Mouse (Mus musculus) embryonic facial prominence, embryonic 10.5 days (tissue): ENCODE results near the gene Map3k7. TPM values are rescaled to one million over a fixed set of nuclear protein-coding genes. Genes with fewer than 3 reads are reported as not detected.

Source experiments
- DNase-seq: peaks from one replicate; pipeline ENCODE4 v3.0.0-alpha.2; 2017; ENCODE audit warnings: low spot score
- H3K27ac ChIP-seq: fragments of 300-500 bp; sonication (generic); replicated peaks from 2 replicates; pipeline ENCODE4 v1.5.1; 2016; ENCODE audit warnings: mild to moderate bottlenecking
- H3K27me3 ChIP-seq: fragments of 300-500 bp; sonication (generic); replicated peaks from 2 replicates; pipeline ENCODE4 v1.6.1; 2016; ENCODE audit warnings: low read depth, mild to moderate bottlenecking; ENCODE audit not compliant: poor library complexity, severe bottlenecking
- H3K36me3 ChIP-seq: fragments of 300-500 bp; sonication (generic); replicated peaks from 2 replicates; pipeline ENCODE4 v1.6.1; 2016; ENCODE audit warnings: mild to moderate bottlenecking, moderate library complexity
- H3K4me1 ChIP-seq: fragments of 300-500 bp; sonication (generic); 2 replicates; pipeline ENCODE4 v1.6.1; 2016
- H3K4me3 ChIP-seq: fragments of 300-500 bp; sonication (generic); 2 replicates; pipeline ENCODE4 v1.5.1; 2016; ENCODE audit warnings: mild to moderate bottlenecking, moderate library complexity
- H3K9me3 ChIP-seq: fragments of 300-500 bp; sonication (generic); 2 replicates; pipeline ENCODE4 v1.6.1; 2016; ENCODE audit warnings: mild to moderate bottlenecking
- WGBS: fragments of 180-500 bp; shearing (Covaris S2); methylation state at CpG from one replicate; pipeline ENCODE4 v1.1.7; 2016; 5-methylcytosine and 5-hydroxymethylcytosine counted together
- polyA plus RNA-seq: library from polyadenylated mRNA; unstranded; fragments of >200 nt; fragmentation: Nextera tagmentation; extraction: Ambion mirVana; gene quantifications from 2 replicates; pipeline ENCODE4 v1.2.1, GENCODE M21; 2016

The Map3k7 gene
- 44.3 and 48.8 TPM in 2 replicates for polyA plus RNA-seq

GRCm38 (mm10) chr4:31963354-31964193 is at the start of gene Map3k7:
Gene Map3k7 (plus strand): TSS chr4:31964097.
- DNase-seq, result peak; percentile 96
- Histone ChIP-seq H3K27ac (peak within 1 kb of the TSS; percentile 98), H3K9me3 (no peaks in the 10 kb centered on the region), H3K27me3 (no peaks in the 10 kb centered on the region), H3K36me3 (no peaks in the 10 kb centered on the region), H3K4me1 (peaks cover 23% of the 10 kb centered on the region), H3K4me3 (peak within 1 kb of the TSS; percentile 88)
- WGBS, result under 1% methylated on average over 88 of the region's 88 CpGs

GRCm38 (mm10) chr4:31915114-31915513 is 48.8 kb upstream of the Map3k7 start:
- no peak overlapping the region for H3K4me3 ChIP-seq
- H3K4me1 ChIP-seq, result peaks cover 7% of the 10 kb centered on the region; the same call in 1 of the 2 replicates
- DNase-seq, result no peak
- H3K27me3 ChIP-seq, result no peaks in the 10 kb centered on the region
- no peak overlapping the region for H3K27ac ChIP-seq
- 79% methylated on average over 11 of the region's 11 CpGs for WGBS
- no peaks in the 10 kb centered on the region for H3K9me3 ChIP-seq
- no peaks in the 10 kb centered on the region for H3K36me3 ChIP-seq

GRCm38 (mm10) chr4:31918717-31919116 is 45.2 kb upstream of the Map3k7 start:
- no peaks in the 10 kb centered on the region for H3K36me3 ChIP-seq
- H3K27ac ChIP-seq, result no peak overlapping the region
- H3K4me3 ChIP-seq, result no peak overlapping the region
- no peak for DNase-seq
- 90% methylated on average over 5 of the region's 5 CpGs for WGBS
- H3K9me3 ChIP-seq, result no peaks in the 10 kb centered on the region
- peaks cover 15% of the 10 kb centered on the region for H3K4me1 ChIP-seq
- H3K27me3 ChIP-seq, result no peaks in the 10 kb centered on the region

- WGBS, result 60% methylated on average over 7 of the region's 7 CpGs
- H3K27me3 ChIP-seq, result no peaks in the 10 kb centered on the region
Observed at GRCm38 (mm10) chr4:31922215-31922614, 41.7 kb upstream of the Map3k7 start.

GRCm38 (mm10) chr4:31923437-31923836 is 40.5 kb upstream of the Map3k7 start:
- 0 out of 2 replicates have a peak, but pooled peaks cover 5% of the 10 kb centered on the region for H3K27me3 ChIP-seq
- no peak for DNase-seq
- H3K27ac ChIP-seq, result no peak overlapping the region
- no peaks in the 10 kb centered on the region for H3K36me3 ChIP-seq
- WGBS, result 53% methylated on average over 8 of the region's 8 CpGs
- H3K4me3 ChIP-seq, result no peak overlapping the region
- H3K4me1 ChIP-seq, result peaks cover 24% of the 10 kb centered on the region
- H3K9me3 ChIP-seq, result no peaks in the 10 kb centered on the region

More at GRCm38 (mm10) chr4:31922215-31922614, 41.7 kb upstream of the Map3k7 start:
- no peak for DNase-seq
- Histone ChIP-seq H3K36me3 (no peaks in the 10 kb centered on the region), H3K27ac (no peak overlapping the region), H3K4me1 (peaks cover 24% of the 10 kb centered on the region), H3K9me3 (no peaks in the 10 kb centered on the region), H3K4me3 (no peak overlapping the region)

- H3K27me3 ChIP-seq, result 0 out of 2 replicates have a peak, but pooled peaks cover 5% of the 10 kb centered on the region
- peaks cover 24% of the 10 kb centered on the region for H3K4me1 ChIP-seq
- no peak overlapping the region for H3K4me3 ChIP-seq
- no peaks in the 10 kb centered on the region for H3K9me3 ChIP-seq
- no peaks in the 10 kb centered on the region for H3K36me3 ChIP-seq
- H3K27ac ChIP-seq, result no peak overlapping the region
- WGBS, result 45% methylated on average over 14 of the region's 14 CpGs
- peak; percentile 15 for DNase-seq
Observed at GRCm38 (mm10) chr4:31924301-31925185, 39.4 kb upstream of the Map3k7 start.

DNA sequence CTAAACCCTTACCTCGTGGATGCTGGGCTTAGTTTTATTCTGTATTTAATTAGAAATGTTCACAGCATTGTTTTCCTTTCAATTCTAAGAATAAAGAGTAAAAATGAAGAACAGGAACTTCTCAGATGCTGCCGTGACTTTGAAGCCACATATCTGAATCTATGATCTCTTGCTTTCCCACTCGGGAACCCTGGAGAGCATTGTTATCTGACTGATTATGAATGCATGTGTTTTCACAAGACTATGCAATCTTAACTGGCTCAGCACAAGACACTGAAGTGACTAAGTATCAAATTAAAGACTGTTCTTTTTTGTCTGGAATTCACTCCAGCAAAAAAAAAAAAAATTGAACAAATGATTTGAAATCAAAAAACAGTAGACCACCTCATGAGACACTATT is 30.7 kb upstream of the Map3k7 start:
- Histone ChIP-seq H3K9me3 (no peaks in the 10 kb centered on the region), H3K4me1 (peaks cover 21% of the 10 kb centered on the region), H3K27me3 (peaks cover 12% of the 10 kb centered on the region; the same call in 1 of the 2 replicates)

DNA sequence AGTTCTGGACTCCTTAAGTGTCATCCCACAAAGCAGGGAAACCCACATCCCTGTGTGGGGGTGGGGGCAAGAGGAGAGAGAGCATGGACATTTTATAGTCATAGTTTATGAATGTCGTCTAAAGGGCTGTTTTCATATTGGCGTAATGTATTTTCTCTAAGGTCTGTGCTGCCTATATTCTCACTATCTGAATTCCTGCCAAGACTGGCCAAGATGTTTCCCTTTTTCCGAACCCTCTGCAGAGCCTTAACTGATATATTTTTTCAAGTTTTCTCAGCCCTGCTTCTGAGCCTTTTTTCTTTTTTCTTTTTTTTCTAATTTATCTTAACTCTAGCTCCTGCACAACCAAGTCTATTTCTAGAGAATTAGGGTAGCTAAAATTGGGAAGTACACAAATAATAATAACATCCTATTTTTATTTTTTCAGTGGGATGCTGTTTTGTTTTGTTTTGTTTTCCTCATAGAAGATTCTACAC is 28.0 kb upstream of the Map3k7 start:
- Histone ChIP-seq H3K36me3 (no peaks in the 10 kb centered on the region), H3K27me3 (peaks cover 18% of the 10 kb centered on the region), H3K4me1 (peaks cover 26% of the 10 kb centered on the region), H3K27ac (no peak overlapping the region), H3K9me3 (no peaks in the 10 kb centered on the region), H3K4me3 (no peak overlapping the region)
- WGBS, result 72% methylated on average over 3 of the region's 3 CpGs
- DNase-seq, result no peak

More for the DNA sequence above, 30.7 kb upstream of the Map3k7 start:
- Histone ChIP-seq H3K27ac (no peak overlapping the region), H3K4me3 (no peak overlapping the region), H3K36me3 (no peaks in the 10 kb centered on the region)
- DNase-seq, result no peak
- WGBS, result 63% methylated on average over 3 of the region's 3 CpGs

DNA sequence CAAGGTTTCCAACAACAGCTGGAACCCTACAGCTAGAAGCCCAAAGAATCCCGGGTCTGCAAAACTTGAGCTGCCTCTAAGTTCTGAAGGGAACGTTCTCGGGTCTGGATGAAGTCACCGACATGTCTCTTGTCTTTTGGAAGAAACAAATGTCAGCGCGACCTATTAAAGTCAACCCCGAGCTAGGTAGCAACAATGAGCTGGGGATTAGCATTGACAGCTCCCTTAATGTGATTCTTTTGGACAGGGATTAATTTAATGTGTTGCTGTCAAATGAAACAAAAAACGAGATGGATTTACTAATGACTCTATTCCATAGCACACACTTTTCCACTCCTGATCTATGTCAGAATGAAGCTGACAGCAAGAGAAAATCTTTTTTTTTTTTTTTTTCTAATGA is 27.5 kb upstream of the Map3k7 start:
- no peak for DNase-seq
- no peaks in the 10 kb centered on the region for H3K36me3 ChIP-seq
- WGBS, result 10% methylated on average over 8 of the region's 8 CpGs
- H3K27me3 ChIP-seq, result peaks cover 18% of the 10 kb centered on the region
- H3K4me1 ChIP-seq, result peaks cover 26% of the 10 kb centered on the region
- H3K27ac ChIP-seq, result no peak overlapping the region
- H3K9me3 ChIP-seq, result no peaks in the 10 kb centered on the region
- H3K4me3 ChIP-seq, result no peak overlapping the region

GRCm38 (mm10) chr4:31936911-31937375 is 27.0 kb upstream of the Map3k7 start:
- Histone ChIP-seq H3K4me3 (peak overlapping the region; percentile 68), H3K4me1 (peaks cover 26% of the 10 kb centered on the region), H3K9me3 (no peaks in the 10 kb centered on the region), H3K27me3 (peaks cover 18% of the 10 kb centered on the region), H3K36me3 (no peaks in the 10 kb centered on the region), H3K27ac (peak overlapping the region; percentile 93)
- WGBS, result 4% methylated on average over 15 of the region's 15 CpGs
- peak; percentile 19 for DNase-seq

DNA sequence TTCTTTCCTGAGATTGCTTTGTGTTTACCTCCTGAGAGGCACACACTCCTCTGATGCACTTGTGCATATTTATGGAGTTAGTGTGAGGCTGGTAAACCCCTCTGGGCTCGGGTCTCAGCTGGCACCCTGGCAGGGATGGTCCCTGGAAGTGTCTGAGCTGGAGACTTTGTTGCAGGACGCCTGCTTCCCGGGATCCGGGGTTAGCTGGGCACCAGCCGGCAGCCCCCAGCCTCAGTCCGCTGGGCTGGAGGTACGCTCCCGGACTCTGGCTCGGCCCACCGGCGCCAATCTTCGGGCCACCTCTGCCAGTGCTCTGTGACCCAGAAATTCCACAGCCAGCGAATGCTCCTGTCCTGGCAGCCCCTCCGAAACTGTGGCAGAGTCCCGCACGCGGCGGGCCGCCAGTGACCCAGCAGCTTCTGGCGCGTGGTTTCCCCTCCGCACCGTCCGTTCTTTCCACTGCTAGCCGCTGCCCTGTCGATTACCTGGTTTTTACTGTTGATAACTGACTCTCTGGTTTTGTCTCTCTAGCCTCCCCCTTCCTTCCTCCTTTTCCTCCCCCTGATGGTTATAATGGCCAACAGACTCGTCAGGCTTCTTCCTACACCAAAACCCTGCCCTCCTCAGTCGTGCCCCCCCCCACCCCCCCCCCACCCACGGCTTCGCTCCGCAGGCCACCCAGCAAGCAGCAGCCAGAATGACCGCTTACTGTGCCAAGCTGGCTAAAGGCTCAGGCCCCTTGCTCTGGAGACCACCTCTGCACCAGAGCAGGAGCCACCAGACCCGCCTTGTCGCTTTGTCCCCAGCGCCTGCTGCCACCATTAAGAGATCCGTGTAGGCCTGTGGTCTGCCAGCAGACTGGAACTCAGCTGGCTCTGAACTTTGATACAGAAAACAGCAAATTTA is 26.3 kb upstream of the Map3k7 start:
- H3K27me3 ChIP-seq, result peaks cover 14% of the 10 kb centered on the region
- peak overlapping the region; percentile 68 for H3K4me3 ChIP-seq
- WGBS, result 4% methylated on average over 36 of the region's 36 CpGs
- peak; percentile 70 for DNase-seq
- H3K27ac ChIP-seq, result peak overlapping the region; percentile 93
- H3K9me3 ChIP-seq, result no peaks in the 10 kb centered on the region
- peaks cover 26% of the 10 kb centered on the region for H3K4me1 ChIP-seq
- H3K36me3 ChIP-seq, result no peaks in the 10 kb centered on the region
